Mouse (Mus musculus): ENCODE results near the gene Wbp4. TPM values are rescaled to one million over a fixed set of nuclear protein-coding genes. Genes with fewer than 3 reads are reported as not detected.
"Not testable (repeated sequence)": the region's sequence is repeated elsewhere in the genome, so short reads cannot be mapped to it uniquely, and the experiment has no call there.

Wbp4 gene
- total RNA-seq, 2 experiments from 2014 or later, result 18.8 to 21.6 TPM

GRCm38 (mm10) chr14:79473384-79473783 lies 7.9 kb downstream of the Wbp4 start:
- no peak for DNase-seq (ENCODE audit: low spot score)
- intact Hi-C loops (cut with DNase I), result no loop called here

GRCm38 (mm10) chr14:79467621-79468020 lies 13.7 kb downstream of the Wbp4 start:
- DNase-seq (ENCODE audit: low spot score), result no peak
- intact Hi-C loops (cut with DNase I), result loop anchor here (2.0 kb wide), 1 partner anchor 71 kb away; the partner anchor contains the start of gene Mtrf1

- DNase-seq (ENCODE audit: low spot score), result no peak
- intact Hi-C loops (cut with DNase I), result loop anchor here (2.0 kb wide), 1 partner anchor 69 kb away; the partner anchor contains the start of gene Mtrf1
Observed at GRCm38 (mm10) chr14:79465623-79466022, 15.7 kb downstream of the Wbp4 start.

DNA sequence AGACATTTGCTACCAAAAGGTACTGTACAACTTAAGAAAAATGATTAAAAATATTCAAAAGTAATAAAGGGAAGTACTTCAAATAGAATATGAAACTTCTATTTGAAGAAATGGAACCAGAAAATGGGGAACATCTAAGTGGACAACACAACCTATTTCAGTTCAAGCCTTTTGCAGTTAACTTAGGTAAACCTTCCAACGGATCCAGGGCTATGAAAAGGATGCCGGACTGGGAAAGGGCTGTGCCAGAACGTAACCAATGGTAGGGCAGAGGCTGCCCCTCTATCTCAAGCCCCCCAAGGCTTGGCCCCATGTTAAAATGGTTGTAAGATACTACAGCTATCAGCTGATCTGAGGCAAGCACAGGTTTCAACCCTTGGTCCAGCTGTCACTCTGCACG lies 20.3 kb downstream of the Wbp4 start:
- intact Hi-C loops (cut with DNase I), result no loop called here
- DNase-seq (ENCODE audit: low spot score), result no peak

DNA sequence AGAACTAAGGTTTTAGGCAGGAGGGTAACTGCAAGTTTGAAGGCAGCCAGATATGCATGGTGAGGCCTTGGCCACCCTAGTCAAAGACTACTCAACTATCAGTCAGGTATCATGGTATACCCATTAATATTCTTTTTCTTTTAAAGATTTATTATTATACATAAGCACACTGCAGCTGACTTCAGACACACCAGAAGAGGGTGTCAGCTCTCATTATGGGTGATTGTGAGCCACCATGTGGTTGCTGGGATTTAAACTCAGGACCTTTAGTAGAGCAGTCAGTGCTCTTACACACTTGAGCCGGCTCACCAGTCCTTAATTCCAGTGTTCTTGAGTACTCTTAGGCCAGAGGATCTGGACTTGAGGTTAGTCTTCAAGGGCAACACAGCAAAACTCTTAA lies 20.9 kb downstream of the Wbp4 start:
- DNase-seq (ENCODE audit: low spot score), result no peak
- intact Hi-C loops (cut with DNase I), result no loop called here

GRCm38 (mm10) chr14:79452591-79452934 lies 28.8 kb downstream of the Wbp4 start:
- DNase-seq (ENCODE audit: low spot score); intact Hi-C loops (cut with DNase I): not testable (repeated sequence)

- intact Hi-C loops (cut with DNase I), result loop anchor here (2.0 kb wide), 1 partner anchor 23 kb away; no protein-coding TSS in a partner anchor
- peak; percentile 55 for DNase-seq (ENCODE audit: low spot score)
Observed at GRCm38 (mm10) chr14:79451681-79452590, 29.4 kb downstream of the Wbp4 start, which contains the start of gene Kbtbd6. TSS of gene Kbtbd6 (plus strand) at chr14:79451835.

DNA sequence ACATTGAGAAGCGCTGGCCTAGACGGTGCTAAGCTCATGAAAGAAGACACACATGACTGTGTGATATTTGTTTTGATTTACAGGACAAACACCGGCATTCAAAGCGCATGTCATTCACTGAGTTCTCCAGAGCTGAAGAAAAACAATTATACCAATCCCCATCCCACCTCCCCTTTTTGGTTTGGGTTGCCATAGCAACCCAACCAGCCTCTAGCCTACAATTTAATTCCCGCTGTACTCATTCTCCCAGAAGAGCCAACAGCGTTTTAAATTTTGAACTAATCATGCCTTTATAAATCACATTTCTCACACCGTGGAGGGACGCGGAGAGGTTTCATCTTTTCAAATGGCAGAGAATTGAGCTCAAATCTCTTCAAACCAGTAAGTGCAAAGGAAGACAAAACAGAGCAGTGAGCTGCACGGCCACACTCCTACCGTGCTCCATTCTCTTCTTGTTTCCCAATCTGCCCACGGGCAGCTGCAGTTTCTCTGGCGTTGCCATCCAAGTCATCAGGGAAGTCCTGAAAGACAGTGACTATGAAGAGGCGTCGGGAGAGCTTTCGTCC lies 36.2 kb downstream of the Wbp4 start:
- intact Hi-C loops (cut with DNase I), result no loop called here
- DNase-seq (ENCODE audit: low spot score), result no peak

DNA sequence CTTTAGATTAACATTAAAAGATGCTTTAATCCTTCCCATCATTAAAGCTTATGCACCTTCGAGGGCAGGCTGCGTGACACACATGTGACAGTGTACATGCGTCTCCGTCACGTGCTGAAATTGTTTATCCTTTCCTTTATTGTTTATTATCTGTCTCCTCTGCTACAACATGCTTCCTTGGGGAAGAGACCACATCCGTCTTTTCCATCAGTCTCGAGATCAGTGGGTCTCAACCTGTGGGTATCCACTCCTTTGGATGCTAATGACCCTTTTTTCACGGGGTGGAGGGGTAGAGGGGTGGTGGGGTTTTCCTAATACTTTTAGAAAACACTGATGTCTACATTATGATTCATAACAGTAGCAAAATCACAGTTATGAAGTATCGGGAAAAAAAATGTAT lies 36.7 kb downstream of the Wbp4 start:
- intact Hi-C loops (cut with DNase I), result no loop called here
- no peak for DNase-seq (ENCODE audit: low spot score)

DNA sequence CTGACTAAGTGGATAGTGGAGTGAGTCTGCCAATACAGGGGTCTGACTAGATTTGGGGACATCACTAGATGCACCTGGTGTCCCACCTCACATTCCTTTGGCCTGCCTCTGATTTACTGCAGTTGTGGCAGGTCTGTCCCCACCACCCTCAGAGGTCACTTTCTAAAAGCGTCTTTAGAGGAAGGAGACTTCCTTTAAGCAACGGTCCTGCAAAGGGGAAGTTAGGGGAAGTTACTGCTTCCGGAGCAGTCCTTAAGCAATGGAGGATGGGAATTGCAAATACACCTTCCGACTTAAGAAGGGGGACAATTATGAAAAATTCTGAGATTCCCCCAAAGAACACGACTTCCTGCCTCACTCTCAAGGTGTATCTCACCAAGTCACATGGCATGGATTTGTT lies 39.9 kb downstream of the Wbp4 start:
- intact Hi-C loops (cut with DNase I), result no loop called here
- DNase-seq (ENCODE audit: low spot score), result no peak

DNA sequence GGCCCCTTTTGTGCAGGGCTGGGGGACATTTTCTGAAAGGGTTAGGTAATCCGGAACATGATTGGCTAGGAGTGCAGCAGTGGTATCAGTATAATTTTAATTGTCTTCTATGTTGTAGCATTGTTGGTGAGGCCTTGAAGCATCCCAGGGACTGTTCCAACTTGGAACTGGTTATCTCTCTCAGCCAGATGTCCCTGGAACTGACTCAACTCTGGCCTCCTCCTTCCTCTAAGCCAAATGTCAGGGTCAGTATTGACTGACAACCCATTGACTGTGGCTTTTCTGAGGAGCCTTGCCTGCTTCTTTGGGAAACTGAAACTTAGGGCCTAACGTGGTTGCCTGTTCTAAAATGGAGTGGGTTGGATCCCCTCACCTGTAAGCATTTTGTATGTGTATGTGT lies 40.7 kb downstream of the Wbp4 start:
- no peak for DNase-seq (ENCODE audit: low spot score)
- intact Hi-C loops (cut with DNase I), result no loop called here

DNA sequence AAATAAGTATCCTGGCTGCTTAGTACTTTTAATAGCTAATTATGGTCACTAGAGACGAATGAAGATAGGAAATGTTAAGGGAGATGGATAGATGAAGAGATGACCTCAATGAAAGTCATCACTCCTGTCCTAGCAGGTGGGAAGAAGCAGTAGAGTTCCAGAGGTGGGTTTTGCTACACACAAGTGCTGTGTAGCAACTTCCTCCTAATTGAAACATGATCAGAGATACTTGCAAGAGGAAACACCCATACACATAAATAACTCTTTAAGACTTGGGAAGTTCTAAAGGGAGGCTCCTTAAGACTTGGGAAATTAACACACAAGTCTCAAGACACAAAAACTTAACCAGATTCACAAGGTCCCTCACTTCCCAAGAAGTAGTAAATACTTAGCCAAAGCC lies 47.3 kb downstream of the Wbp4 start:
- DNase-seq (ENCODE audit: low spot score), result no peak
- intact Hi-C loops (cut with DNase I), result no loop called here

DNA sequence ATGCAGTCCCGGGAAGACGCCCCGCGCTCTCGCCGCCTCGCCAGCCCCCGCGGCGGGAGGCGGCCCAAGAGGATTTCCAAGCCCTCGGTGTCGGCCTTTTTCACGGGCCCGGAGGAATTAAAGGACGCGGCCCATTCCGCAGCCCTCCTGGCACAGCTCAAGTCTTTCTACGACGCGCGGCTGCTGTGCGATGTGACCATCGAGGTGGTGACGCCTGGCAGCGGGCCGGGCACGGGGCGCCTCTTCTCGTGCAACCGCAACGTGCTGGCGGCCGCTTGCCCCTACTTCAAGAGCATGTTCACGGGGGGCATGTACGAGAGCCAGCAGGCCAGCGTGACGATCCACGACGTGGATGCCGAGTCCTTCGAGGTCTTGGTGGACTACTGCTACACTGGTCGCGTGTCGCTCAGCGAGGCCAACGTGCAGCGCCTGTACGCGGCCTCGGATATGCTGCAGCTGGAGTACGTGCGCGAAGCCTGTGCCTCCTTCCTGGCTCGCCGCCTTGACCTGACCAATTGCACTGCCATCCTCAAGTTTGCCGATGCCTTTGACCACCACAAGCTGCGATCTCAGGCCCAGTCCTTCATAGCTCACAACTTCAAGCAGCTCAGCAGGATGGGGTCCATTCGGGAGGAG lies 54.5 kb downstream of the Wbp4 start:
- intact Hi-C loops (cut with DNase I); DNase-seq (ENCODE audit: low spot score): not testable (repeated sequence)

DNA sequence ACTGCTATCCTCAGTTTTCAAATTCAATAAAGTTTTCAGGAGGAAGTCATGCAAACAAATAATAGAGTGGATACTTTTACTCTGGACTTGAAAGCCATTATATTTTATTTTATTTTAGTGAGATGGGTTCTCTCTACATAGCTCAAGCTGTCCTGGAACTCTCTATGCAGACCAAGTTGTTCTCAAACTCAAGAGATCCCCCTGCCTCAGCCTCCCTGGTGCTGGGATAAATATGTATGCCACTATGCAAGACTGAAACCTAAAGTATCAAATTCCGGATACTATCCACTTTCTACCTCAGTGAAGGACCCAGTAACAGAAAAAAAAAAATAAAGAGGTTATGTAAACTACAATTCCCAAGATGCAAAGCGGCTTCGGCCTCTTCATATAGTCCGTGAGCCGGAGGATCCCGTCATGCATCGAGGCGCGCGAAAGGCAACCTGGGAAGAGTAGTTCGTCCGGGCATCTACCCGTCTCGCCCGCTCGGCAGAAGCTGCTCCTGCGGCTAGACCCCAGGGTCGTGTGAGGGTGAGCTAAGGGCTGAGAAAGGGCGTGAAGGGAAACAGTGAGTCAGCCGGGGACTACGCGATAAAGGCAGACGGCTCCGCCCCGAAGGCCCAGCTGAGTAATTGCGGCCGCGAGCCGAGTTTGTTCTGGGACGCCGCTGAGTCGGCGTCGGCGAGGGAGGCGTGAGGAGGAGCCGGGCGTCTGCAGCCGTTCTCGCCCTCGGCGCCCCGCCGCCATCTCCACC lies 55.2 kb downstream of the Wbp4 start, which contains the start of gene Kbtbd7:
Gene Kbtbd7, plus strand, starts transcription at position 533 of the 751 bp plus-strand sequence.
- peak; percentile 95 for DNase-seq (ENCODE audit: low spot score)
- intact Hi-C loops (cut with DNase I), result no loop called here

- no peak for DNase-seq (ENCODE audit: low spot score)
- intact Hi-C loops (cut with DNase I), result no loop called here
Observed at GRCm38 (mm10) chr14:79420083-79420685, 61.1 kb downstream of the Wbp4 start.

DNA sequence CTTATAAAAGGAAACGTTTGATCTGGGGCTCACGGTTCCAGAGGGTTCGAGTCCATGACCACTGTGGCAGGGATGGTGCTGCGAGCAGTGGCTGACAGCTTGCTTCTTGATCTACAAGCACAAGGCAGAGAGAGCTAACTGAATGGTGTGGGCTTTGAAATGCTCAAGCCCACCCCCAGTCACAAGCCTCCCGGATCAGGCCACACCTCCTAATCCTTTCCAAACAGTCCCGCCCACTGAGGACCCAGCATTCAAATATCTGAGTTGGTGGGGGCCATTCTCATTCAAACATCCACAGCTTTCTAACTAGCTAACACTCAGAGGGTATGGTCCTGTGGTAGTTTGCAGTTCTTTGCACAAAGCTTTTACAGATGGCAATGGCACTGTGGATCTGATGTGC lies 68.2 kb downstream of the Wbp4 start:
- intact Hi-C loops (cut with DNase I), result no loop called here
- DNase-seq (ENCODE audit: low spot score), result no peak

DNA sequence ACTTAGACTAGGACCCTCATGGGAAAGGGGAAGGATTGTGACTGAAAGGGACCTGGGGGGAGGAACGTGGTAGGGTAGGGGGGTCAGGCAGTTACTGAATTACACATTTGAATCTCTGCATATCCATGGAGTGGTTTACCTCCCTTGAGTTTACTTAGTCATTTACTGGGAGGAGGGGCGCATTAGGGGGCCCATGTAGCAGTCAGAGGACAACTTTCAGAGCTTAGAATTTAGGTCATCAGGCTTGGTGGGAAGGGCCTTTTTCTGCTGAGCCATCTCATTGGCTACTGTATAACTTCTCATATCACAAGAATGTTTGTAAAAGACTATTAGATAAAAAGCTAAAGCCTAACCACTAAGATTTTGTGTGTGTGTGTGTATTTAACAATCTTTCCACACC lies 70.7 kb downstream of the Wbp4 start:
- intact Hi-C loops (cut with DNase I), result no loop called here
- no peak for DNase-seq (ENCODE audit: low spot score)

Data from heart, postnatal 25 days (tissue).